Mouse (Mus musculus) E14TG2a.4 (cell line): ENCODE measurements around the gene Dhx9.
"Not testable (repeated sequence)": the region's sequence is repeated elsewhere in the genome, so short reads cannot be mapped to it uniquely, and the experiment has no call there.

ENCODE experiments used
- H3K27me3 ChIP-seq: 2 replicates; pipeline ENCODE4 v1.6.1; 2014; ENCODE audit warnings: low read length, control low read depth; ENCODE audit not compliant: insufficient read depth
- H3K36me3 ChIP-seq: 2 replicates; pipeline ENCODE4 v1.6.1; 2014; ENCODE audit warnings: low read length, control low read depth; ENCODE audit not compliant: insufficient read depth
- H3K4me1 ChIP-seq: replicated peaks from 2 replicates; pipeline ENCODE4 v1.6.1; 2014; ENCODE audit warnings: low read depth, low read length, control low read depth
- H3K4me3 ChIP-seq: replicated peaks from 2 replicates; pipeline ENCODE4 v1.5.1; 2014; ENCODE audit warnings: mild to moderate bottlenecking, low read length
- H3K9me3 ChIP-seq: 2 replicates; pipeline ENCODE4 v1.6.1; 2014; ENCODE audit warnings: low read length, control low read depth
- CTCF ChIP-seq: conservative IDR thresholded peaks from 2 replicates; pipeline ENCODE4 v1.5.1; 2014; ENCODE audit warnings: low read length
- NANOG ChIP-seq: IDR thresholded peaks from 2 replicates; pipeline ENCODE4 v1.6.1; 2014; ENCODE audit warnings: borderline replicate concordance, low read length, mixed read lengths
- POU5F1 ChIP-seq: IDR thresholded peaks from 2 replicates; pipeline ENCODE4 v1.6.1; 2014; ENCODE audit warnings: low read length, borderline replicate concordance

Gene Dhx9

DNA sequence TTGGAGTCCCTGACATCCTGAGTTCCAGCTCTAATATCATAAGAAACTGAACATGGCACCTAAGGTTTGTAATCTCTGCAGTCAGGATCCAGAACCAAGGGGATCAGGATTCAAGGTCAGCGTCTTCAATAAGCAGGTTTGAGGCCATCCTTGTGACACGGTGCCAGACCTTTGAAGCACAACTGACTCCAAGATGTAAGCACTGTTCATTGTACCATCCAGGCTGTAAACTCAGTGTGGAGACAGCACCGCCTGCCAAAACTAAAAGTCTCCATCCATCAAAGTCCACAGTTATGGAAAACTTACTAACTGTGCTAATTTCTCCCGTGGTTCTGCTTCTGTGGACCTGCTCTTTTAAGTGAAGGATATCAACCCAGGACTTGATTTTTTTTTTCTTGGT lies 2.5 kb upstream of the Dhx9 start:
- TF ChIP-seq CTCF (no peak), POU5F1 (no peak), NANOG (no peak)
- no peaks in the 10 kb centered on the region for H3K9me3 ChIP-seq
- peaks cover 77% of the 10 kb centered on the region for H3K4me1 ChIP-seq
- H3K4me3 ChIP-seq = 0 out of 2 replicates have a peak overlapping the region, but pooled peaks have one; percentile 14
- peaks cover 8% of the 10 kb centered on the region for H3K36me3 ChIP-seq
- H3K27me3 ChIP-seq = no peaks in the 10 kb centered on the region

GRCm38 (mm10) chr1:153489540-153489939 lies 2.1 kb upstream of the Dhx9 start:
- TF ChIP-seq CTCF (no peak), POU5F1 (no peak), NANOG (no peak)
- H3K4me1 ChIP-seq = peaks cover 77% of the 10 kb centered on the region
- peaks cover 12% of the 10 kb centered on the region for H3K36me3 ChIP-seq
- no peak overlapping the region for H3K4me3 ChIP-seq
- no peaks in the 10 kb centered on the region for H3K27me3 ChIP-seq
- no peaks in the 10 kb centered on the region for H3K9me3 ChIP-seq

GRCm38 (mm10) chr1:153489132-153489531 lies 1.7 kb upstream of the Dhx9 start:
- Histone ChIP-seq H3K9me3 (no peaks in the 10 kb centered on the region), H3K4me3 (peak overlapping the region; percentile 100), H3K36me3 (peaks cover 16% of the 10 kb centered on the region), H3K4me1 (peaks cover 78% of the 10 kb centered on the region), H3K27me3 (no peaks in the 10 kb centered on the region)
- TF ChIP-seq CTCF = peak; percentile 22; the same call in 1 of the 2 replicates
- no peak for TF ChIP-seq NANOG

DNA sequence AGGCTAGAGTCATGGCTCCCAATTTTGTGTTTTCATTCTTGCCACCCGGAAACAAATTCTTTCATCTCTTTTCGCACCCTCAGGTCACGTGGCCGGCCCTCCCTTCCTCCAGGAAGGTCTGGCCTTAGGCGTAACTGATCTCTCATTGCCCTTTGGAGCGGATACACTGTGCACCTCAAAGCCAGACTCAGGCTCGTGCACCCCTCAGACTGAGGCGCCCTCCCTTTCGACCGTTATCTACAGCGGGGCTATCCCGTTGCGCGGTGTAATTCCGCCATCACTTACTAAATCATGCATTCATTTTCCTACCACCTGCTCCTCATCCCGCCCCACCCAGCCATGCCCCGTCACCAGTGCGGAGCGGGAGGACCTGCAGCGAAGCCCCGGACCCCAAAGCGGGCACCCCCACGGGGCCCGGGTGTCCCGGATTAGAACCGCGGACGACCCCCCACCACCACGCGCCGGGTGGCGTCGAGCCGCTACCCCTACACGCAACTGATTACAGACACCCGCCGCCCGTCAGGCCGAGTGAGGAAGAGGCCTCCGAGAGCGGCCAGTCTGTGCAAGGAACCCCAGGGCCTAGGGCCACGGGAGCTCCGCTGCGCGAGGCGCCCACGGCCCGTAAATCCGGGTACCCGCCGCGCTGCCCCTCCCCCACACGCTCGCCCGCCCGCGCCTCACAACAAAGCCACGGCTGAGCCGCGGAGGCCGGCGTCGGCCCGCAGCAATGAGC lies 527 bp downstream of the Dhx9 start:
- Histone ChIP-seq H3K36me3 (peaks cover 38% of the 10 kb centered on the region), H3K9me3 (no peaks in the 10 kb centered on the region), H3K4me1 (peaks cover 78% of the 10 kb centered on the region), H3K4me3 (peak overlapping the region; percentile 100), H3K27me3 (no peaks in the 10 kb centered on the region)
- TF ChIP-seq CTCF (no peak), POU5F1 (no peak), NANOG (no peak)

- not testable (repeated sequence) for H3K9me3 ChIP-seq, H3K27me3 ChIP-seq
- H3K4me1 ChIP-seq = peaks cover 77% of the 10 kb centered on the region
- peaks cover 46% of the 10 kb centered on the region for H3K36me3 ChIP-seq
- peak overlapping the region; percentile 100 for H3K4me3 ChIP-seq
Measured at GRCm38 (mm10) chr1:153486120-153486519, 1.3 kb downstream of the Dhx9 start.

DNA sequence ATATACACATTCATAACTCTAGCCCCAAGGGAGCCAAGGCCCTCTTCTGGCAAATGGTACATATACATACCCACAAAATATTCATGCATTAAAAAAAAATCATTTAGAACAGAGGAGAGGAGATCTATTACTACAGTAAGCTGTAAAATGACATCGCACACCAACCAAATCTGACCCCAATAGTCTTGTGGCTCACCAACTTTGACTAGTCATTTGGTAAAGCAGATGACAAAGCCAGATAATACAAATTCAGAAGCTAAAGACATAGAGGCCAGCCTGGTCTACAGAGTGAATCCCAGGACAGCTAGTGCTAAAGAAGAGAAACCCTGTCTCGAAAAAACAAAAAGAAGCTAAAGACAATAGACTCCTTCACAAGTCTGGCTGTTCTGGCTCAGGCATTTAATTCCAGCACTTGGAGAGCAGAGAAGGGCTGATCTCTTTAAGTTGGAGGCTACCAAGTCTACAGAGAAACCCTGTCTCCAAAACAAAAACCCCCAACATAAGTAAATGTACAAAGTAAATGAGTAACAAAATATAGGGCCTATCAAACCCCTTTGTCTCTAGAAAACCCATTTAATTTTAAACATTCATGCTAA lies 2.2 kb downstream of the Dhx9 start:
- H3K36me3 ChIP-seq = peaks cover 54% of the 10 kb centered on the region
- TF ChIP-seq CTCF (no peak), NANOG (no peak), POU5F1 (no peak)
- H3K4me1 ChIP-seq = peaks cover 74% of the 10 kb centered on the region
- H3K9me3 ChIP-seq = no peaks in the 10 kb centered on the region
- peak overlapping the region; percentile 100 for H3K4me3 ChIP-seq
- no peaks in the 10 kb centered on the region for H3K27me3 ChIP-seq

GRCm38 (mm10) chr1:153481025-153481412 lies 6.4 kb downstream of the Dhx9 start:
- peaks cover 97% of the 10 kb centered on the region for H3K36me3 ChIP-seq
- no peaks in the 10 kb centered on the region for H3K27me3 ChIP-seq
- TF ChIP-seq CTCF = no peak
- no peak for TF ChIP-seq POU5F1
- no peak for TF ChIP-seq NANOG
- peak overlapping the region; percentile 24 for H3K4me3 ChIP-seq
- peaks cover 80% of the 10 kb centered on the region for H3K4me1 ChIP-seq
- H3K9me3 ChIP-seq = no peaks in the 10 kb centered on the region

- Histone ChIP-seq H3K4me1 (peaks cover 79% of the 10 kb centered on the region), H3K4me3 (0 out of 2 replicates have a peak overlapping the region, but pooled peaks have one; percentile 10), H3K27me3 (no peaks in the 10 kb centered on the region), H3K36me3 (peaks cover 99% of the 10 kb centered on the region), H3K9me3 (no peaks in the 10 kb centered on the region)
- peak; percentile 91 for TF ChIP-seq CTCF
- TF ChIP-seq POU5F1 = no peak
Measured at GRCm38 (mm10) chr1:153480386-153481024, 7.0 kb downstream of the Dhx9 start.

DNA sequence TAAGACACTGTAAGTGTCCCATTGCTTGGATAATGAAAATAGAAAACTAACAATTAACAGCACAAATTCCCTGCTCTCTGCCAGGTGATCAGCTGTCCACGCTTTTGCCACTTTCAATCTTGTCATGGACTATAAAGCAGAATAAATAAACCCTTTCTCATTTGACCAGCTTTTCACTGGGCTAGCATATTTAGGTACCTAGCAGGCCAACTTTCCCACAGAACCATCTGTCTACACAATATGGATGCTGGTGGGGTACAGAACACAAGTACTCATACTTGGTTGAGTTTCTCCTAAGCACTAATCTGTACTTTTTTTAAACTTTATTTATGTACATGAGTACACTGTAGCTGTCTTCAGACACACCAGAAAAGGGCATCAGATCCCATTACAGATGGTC lies 8.2 kb downstream of the Dhx9 start:
- Histone ChIP-seq H3K36me3 (peaks cover 99% of the 10 kb centered on the region), H3K9me3 (no peaks in the 10 kb centered on the region), H3K27me3 (no peaks in the 10 kb centered on the region), H3K4me1 (peaks cover 67% of the 10 kb centered on the region), H3K4me3 (no peak overlapping the region)
- TF ChIP-seq NANOG (no peak), POU5F1 (no peak), CTCF (no peak)
